Mouse (Mus musculus): Measurements from ENCODE around the gene Ccdc62. TPM values are rescaled to one million over a fixed set of nuclear protein-coding genes. Genes with fewer than 3 reads are reported as not detected.

Gene Ccdc62
- polyA plus RNA-seq, 1 experiment from 2014 or later, result 5.5 TPM

DNA sequence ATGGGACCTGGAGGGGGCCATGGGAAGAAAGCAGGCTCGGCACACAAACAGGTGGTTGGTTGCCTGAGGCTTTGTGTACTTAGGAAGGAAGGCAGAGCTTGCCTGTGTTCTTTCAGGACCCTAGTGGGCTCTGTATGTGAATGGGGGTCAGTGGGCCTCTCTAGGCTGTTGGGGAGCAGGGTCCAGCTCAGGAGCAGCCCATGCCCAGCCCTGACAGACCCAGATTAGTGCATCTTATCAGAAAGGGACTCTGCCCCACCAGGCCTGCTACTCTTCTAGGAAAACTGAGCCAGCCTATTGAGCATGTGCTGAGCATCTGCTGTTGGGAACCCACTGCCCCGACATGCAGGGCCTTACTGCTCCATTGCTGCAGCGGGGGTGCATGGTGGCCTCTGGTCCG lies 57.0 kb downstream of the Ccdc62 start:
- no peak overlapping the region for H3K9ac ChIP-seq (ENCODE audit: low read length)
- no peak for DNase-seq (ENCODE audit: low spot score)
- peak overlapping the region; percentile 29; the same call in 1 of the 2 replicates for H3K27ac ChIP-seq (ENCODE audit: low read depth)
- H3K4me2 ChIP-seq (ENCODE audit: low read length), result no peak overlapping the region
- 73% methylated on average over 4 of the region's 4 CpGs for WGBS
- no peak for ATAC-seq (replicated peaks; ENCODE audit: low FRiP score, low TSS enrichment, low read depth)
- H3K4me3 ChIP-seq (ENCODE audit: low read depth, low read length), result no peak overlapping the region
- H3K27me3 ChIP-seq (replicated peaks; ENCODE audit: control insufficient read depth, insufficient read depth, low read length), result no peaks in the 10 kb centered on the region
- H3K4me1 ChIP-seq (replicated peaks; ENCODE audit: control insufficient read depth, insufficient read depth, low read length), result peaks cover 3% of the 10 kb centered on the region; the same call in 1 of the 2 replicates
- H3K36me3 ChIP-seq (ENCODE audit: control insufficient read depth, insufficient read depth, low read length), result no peaks in the 10 kb centered on the region
- H3K9me3 ChIP-seq (ENCODE audit: control insufficient read depth, low read length), result no peaks in the 10 kb centered on the region

DNA sequence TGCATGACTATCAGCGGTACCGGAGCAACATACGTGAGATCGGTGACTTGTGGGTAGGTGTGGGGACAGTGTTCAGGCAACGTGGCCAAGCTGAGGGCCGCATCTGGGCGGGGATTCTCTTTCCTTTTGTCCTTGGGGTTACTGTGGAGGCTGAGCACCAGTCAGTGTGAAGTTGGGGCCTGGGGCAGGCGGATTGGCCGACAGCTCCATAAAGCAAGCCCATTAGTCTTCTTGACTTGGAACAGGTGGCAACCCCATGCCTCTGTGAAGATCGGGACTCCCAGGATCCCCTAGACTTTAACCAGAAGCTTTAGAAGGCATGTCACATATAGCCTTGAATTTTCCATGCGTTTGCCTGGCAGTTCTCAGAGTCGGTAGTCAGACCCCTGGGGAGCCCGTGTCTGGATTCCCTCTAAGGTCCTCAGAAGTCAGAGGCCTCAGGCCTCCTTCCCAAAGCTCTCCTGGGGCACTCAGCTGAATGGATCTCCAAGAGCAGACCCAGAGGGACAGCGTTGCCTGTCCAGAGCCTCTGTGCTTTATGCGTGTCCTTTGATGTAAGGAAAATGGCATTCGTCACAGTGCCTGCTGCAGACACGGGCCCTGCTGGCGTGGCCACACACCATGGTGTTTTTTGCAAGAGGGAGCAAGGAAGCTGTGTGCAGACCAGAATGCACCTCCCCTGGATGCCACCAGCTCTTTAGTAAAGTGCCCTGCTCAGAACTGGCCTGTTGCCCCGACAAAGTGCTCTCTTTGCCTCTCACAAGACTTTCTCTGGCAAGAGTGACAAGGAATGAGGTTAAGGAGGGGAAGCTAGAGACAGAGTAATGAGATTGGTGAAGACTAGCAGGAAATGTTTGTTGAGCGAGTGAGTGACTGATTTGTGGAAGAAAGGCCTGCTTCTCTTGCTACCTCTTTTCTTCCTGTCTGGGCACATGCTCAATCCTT lies 59.7 kb downstream of the Ccdc62 start:
- Histone ChIP-seq H3K9ac (ENCODE audit: low read length) (no peak overlapping the region), H3K27ac (ENCODE audit: low read depth) (no peak overlapping the region), H3K4me1 (replicated peaks; ENCODE audit: control insufficient read depth, insufficient read depth, low read length) (peaks cover 6% of the 10 kb centered on the region; the same call in 1 of the 2 replicates), H3K36me3 (ENCODE audit: control insufficient read depth, insufficient read depth, low read length) (no peaks in the 10 kb centered on the region), H3K4me3 (ENCODE audit: low read depth, low read length) (no peak overlapping the region), H3K4me2 (ENCODE audit: low read length) (no peak overlapping the region), H3K9me3 (ENCODE audit: control insufficient read depth, low read length) (no peaks in the 10 kb centered on the region), H3K27me3 (replicated peaks; ENCODE audit: control insufficient read depth, insufficient read depth, low read length) (no peaks in the 10 kb centered on the region)
- ATAC-seq (replicated peaks; ENCODE audit: low FRiP score, low TSS enrichment, low read depth), result no peak
- no peak for DNase-seq (ENCODE audit: low spot score)
- WGBS, result 65% methylated on average over 20 of the region's 20 CpGs

DNA sequence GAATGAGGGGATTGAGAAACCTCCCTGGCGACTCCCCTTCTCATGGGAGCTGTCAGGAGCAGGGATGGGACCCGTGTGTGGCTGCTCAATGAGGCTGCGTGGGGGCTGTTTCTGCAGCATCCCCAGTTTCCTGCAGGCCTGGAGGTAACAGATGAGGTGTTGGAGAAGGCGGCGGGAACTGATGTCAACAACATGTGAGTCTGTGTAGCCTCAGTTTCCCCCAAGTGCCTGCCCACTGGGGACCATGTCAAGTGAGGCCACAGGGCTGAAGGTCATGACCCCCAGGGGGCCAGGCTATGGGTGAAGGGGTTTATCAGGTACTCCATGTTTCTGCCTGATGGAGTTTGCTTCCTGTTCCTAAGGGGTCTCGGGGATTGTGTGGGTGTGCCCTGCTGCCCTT lies 60.8 kb downstream of the Ccdc62 start:
- Histone ChIP-seq H3K4me1 (replicated peaks; ENCODE audit: control insufficient read depth, insufficient read depth, low read length) (peaks cover 6% of the 10 kb centered on the region; the same call in 1 of the 2 replicates), H3K36me3 (ENCODE audit: control insufficient read depth, insufficient read depth, low read length) (no peaks in the 10 kb centered on the region), H3K9ac (ENCODE audit: low read length) (no peak overlapping the region), H3K27ac (ENCODE audit: low read depth) (no peak overlapping the region), H3K4me3 (ENCODE audit: low read depth, low read length) (no peak overlapping the region), H3K4me2 (ENCODE audit: low read length) (no peak overlapping the region), H3K9me3 (ENCODE audit: control insufficient read depth, low read length) (no peaks in the 10 kb centered on the region), H3K27me3 (replicated peaks; ENCODE audit: control insufficient read depth, insufficient read depth, low read length) (no peaks in the 10 kb centered on the region)
- DNase-seq (ENCODE audit: low spot score) (no peak), ATAC-seq (replicated peaks; ENCODE audit: low FRiP score, low TSS enrichment, low read depth) (no peak)
- WGBS, result 76% methylated on average over 6 of the region's 6 CpGs

DNA sequence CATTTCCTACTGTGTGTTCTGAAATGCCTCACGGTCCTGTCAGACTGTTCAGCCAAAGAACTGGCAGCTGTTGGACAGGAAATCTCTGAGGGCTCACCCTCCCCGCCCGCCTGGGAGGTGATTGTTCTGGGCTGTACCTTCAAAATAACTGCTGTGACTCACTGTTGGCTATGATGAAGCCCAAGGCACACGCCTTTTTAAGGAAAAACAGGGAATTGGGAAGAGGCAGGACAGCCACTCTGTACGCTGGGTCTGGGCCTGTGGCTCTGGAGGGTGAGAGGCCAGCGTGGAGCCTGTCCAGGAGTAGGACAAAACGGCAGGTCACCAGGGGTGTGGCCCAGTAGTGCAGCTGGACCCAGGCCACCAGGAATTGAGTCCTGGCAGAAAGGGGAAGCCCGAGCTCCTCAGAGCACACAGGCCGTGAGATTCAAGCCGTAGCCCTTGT lies 61.7 kb downstream of the Ccdc62 start:
- Histone ChIP-seq H3K9ac (ENCODE audit: low read length) (no peak overlapping the region), H3K36me3 (ENCODE audit: control insufficient read depth, insufficient read depth, low read length) (no peaks in the 10 kb centered on the region), H3K27me3 (replicated peaks; ENCODE audit: control insufficient read depth, insufficient read depth, low read length) (no peaks in the 10 kb centered on the region), H3K4me1 (replicated peaks; ENCODE audit: control insufficient read depth, insufficient read depth, low read length) (peaks cover 6% of the 10 kb centered on the region; the same call in 1 of the 2 replicates), H3K4me2 (ENCODE audit: low read length) (no peak overlapping the region), H3K4me3 (ENCODE audit: low read depth, low read length) (no peak overlapping the region), H3K9me3 (ENCODE audit: control insufficient read depth, low read length) (no peaks in the 10 kb centered on the region), H3K27ac (ENCODE audit: low read depth) (no peak overlapping the region)
- WGBS, result 71% methylated on average over 10 of the region's 10 CpGs
- DNase-seq (ENCODE audit: low spot score) (no peak), ATAC-seq (replicated peaks; ENCODE audit: low FRiP score, low TSS enrichment, low read depth) (no peak)

DNA sequence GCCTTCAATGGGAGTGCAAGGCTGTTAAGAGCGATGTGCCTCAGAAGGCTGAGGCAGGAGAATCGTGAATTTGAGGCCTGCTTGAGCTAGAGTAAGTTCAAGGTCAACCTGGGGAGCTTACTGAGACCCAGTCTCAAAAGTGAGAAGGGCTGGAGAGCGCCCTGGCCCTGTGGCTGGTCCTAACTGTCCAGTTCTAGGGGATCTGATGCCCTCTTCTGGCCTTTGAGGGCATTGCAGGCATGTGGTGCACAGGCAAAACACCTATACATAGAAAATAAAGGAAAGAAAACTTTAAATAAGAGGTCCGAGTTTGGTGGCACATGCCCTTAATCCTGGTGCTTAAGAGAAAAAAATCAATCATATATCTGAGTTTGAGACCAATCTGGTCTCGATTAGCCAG lies 62.3 kb downstream of the Ccdc62 start:
- no peaks in the 10 kb centered on the region for H3K27me3 ChIP-seq (replicated peaks; ENCODE audit: control insufficient read depth, insufficient read depth, low read length)
- H3K9ac ChIP-seq (ENCODE audit: low read length), result no peak overlapping the region
- DNase-seq (ENCODE audit: low spot score) (peak; percentile 95), ATAC-seq (replicated peaks; ENCODE audit: low FRiP score, low TSS enrichment, low read depth) (no peak)
- no peak overlapping the region for H3K4me2 ChIP-seq (ENCODE audit: low read length)
- H3K36me3 ChIP-seq (ENCODE audit: control insufficient read depth, insufficient read depth, low read length), result no peaks in the 10 kb centered on the region
- H3K4me3 ChIP-seq (ENCODE audit: low read depth, low read length), result no peak overlapping the region
- no peak overlapping the region for H3K27ac ChIP-seq (ENCODE audit: low read depth)
- H3K9me3 ChIP-seq (ENCODE audit: control insufficient read depth, low read length), result no peaks in the 10 kb centered on the region
- H3K4me1 ChIP-seq (replicated peaks; ENCODE audit: control insufficient read depth, insufficient read depth, low read length), result peaks cover 6% of the 10 kb centered on the region; the same call in 1 of the 2 replicates
- WGBS, result 36% methylated on average over 5 of the region's 5 CpGs

DNA sequence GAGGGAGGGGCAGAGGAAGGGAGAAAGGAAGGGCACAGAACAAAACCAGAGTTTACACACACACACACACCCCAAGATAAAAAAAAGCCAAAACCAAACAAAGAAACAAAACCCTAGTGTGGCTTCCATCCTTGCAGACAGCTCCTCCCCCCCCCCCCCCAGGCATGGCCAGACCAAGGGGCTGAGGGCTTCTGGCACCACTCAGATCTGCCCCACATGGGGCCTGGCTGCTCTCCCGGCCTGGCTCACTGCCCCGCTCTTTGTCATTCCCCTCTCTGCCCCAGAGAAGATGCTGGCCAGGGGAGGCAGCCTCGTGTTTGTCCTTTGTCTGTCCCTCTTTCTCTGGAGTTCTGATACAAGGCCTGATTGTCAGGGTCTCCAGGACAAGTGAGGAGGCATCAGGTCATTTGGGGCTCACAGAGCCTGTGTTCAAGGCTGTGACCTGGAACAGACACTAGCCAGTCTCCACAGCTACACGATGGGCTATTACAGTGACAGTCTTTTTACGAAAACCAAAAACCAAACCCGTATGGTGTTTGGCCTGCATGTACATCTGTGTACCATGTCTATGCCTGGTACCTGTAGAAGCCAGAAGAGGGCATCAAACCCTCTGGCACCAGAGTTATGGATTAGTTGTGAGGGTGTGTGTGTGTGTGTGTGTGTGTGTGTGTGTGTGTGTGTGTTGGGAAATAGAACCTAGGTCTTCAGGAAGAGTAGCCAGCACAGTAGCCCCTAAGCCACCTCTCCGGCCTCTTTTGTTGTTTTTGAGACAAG lies 63.0 kb downstream of the Ccdc62 start:
- H3K27ac ChIP-seq (ENCODE audit: low read depth), result no peak overlapping the region
- no peaks in the 10 kb centered on the region for H3K9me3 ChIP-seq (ENCODE audit: control insufficient read depth, low read length)
- 65% methylated on average over 7 of the region's 7 CpGs for WGBS
- no peaks in the 10 kb centered on the region for H3K27me3 ChIP-seq (replicated peaks; ENCODE audit: control insufficient read depth, insufficient read depth, low read length)
- DNase-seq (ENCODE audit: low spot score), result no peak
- no peak overlapping the region for H3K4me2 ChIP-seq (ENCODE audit: low read length)
- H3K36me3 ChIP-seq (ENCODE audit: control insufficient read depth, insufficient read depth, low read length), result no peaks in the 10 kb centered on the region
- no peak overlapping the region for H3K4me3 ChIP-seq (ENCODE audit: low read depth, low read length)
- peaks cover 6% of the 10 kb centered on the region; the same call in 1 of the 2 replicates for H3K4me1 ChIP-seq (replicated peaks; ENCODE audit: control insufficient read depth, insufficient read depth, low read length)
- no peak for ATAC-seq (replicated peaks; ENCODE audit: low FRiP score, low TSS enrichment, low read depth)
- no peak overlapping the region for H3K9ac ChIP-seq (ENCODE audit: low read length)

DNA sequence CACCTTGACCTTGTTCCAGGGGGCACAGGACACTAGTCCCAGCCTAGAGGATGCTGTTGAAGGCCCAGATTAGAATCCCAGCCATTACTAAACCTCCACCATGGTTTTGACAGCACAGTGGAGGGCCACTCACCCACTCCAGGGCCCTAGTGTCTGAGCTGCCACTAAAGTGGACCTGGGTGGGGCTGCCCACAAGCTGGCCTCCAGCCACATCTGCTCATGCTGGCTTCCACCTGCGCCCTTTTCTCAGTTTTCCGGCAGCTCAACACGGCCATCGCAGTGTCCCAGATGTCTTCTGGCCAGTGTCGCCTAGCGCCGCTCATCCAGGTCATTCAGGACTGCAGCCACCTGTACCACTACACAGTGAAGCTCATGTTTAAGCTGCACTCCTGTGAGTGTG lies 64.0 kb downstream of the Ccdc62 start:
- H3K9ac ChIP-seq (ENCODE audit: low read length), result no peak overlapping the region
- H3K4me2 ChIP-seq (ENCODE audit: low read length), result no peak overlapping the region
- no peaks in the 10 kb centered on the region for H3K27me3 ChIP-seq (replicated peaks; ENCODE audit: control insufficient read depth, insufficient read depth, low read length)
- peaks cover 6% of the 10 kb centered on the region; the same call in 1 of the 2 replicates for H3K4me1 ChIP-seq (replicated peaks; ENCODE audit: control insufficient read depth, insufficient read depth, low read length)
- H3K9me3 ChIP-seq (ENCODE audit: control insufficient read depth, low read length), result no peaks in the 10 kb centered on the region
- H3K27ac ChIP-seq (ENCODE audit: low read depth), result no peak overlapping the region
- H3K4me3 ChIP-seq (ENCODE audit: low read depth, low read length), result no peak overlapping the region
- 95% methylated on average over 7 of the region's 7 CpGs for WGBS
- H3K36me3 ChIP-seq (ENCODE audit: control insufficient read depth, insufficient read depth, low read length), result no peaks in the 10 kb centered on the region
- ATAC-seq (replicated peaks; ENCODE audit: low FRiP score, low TSS enrichment, low read depth) (no peak), DNase-seq (ENCODE audit: low spot score) (no peak)

DNA sequence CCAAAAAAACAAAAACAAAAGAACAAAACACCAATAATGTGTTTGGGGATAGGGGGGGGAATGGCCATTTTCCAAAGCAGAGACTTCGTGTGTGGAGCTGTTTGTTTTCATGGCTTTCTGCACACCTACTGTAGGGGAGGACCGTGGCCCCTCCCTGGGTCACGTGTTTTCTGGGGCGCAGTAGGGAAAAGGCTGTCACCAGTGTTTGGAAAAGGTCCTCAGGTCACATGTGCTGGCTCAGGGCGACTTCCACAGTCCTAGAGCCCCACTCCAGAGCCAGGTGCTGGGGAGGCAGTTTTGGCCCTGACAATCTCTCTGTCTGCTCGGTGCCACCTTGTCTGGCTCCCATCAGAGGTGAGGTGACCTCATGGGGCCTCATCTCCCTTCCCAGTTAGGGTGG lies 64.9 kb downstream of the Ccdc62 start:
- H3K36me3 ChIP-seq (ENCODE audit: control insufficient read depth, insufficient read depth, low read length), result no peaks in the 10 kb centered on the region
- WGBS, result 71% methylated on average over 6 of the region's 6 CpGs
- no peak overlapping the region for H3K9ac ChIP-seq (ENCODE audit: low read length)
- no peaks in the 10 kb centered on the region for H3K27me3 ChIP-seq (replicated peaks; ENCODE audit: control insufficient read depth, insufficient read depth, low read length)
- H3K27ac ChIP-seq (ENCODE audit: low read depth), result no peak overlapping the region
- DNase-seq (ENCODE audit: low spot score) (no peak), ATAC-seq (replicated peaks; ENCODE audit: low FRiP score, low TSS enrichment, low read depth) (no peak)
- no peak overlapping the region for H3K4me3 ChIP-seq (ENCODE audit: low read depth, low read length)
- H3K9me3 ChIP-seq (ENCODE audit: control insufficient read depth, low read length), result no peaks in the 10 kb centered on the region
- no peak overlapping the region for H3K4me2 ChIP-seq (ENCODE audit: low read length)
- peaks cover 6% of the 10 kb centered on the region; the same call in 1 of the 2 replicates for H3K4me1 ChIP-seq (replicated peaks; ENCODE audit: control insufficient read depth, insufficient read depth, low read length)
